Mouse (Mus musculus) testis, adult 2 months (tissue): ENCODE measurements around the gene Sec1.

Experiments used
- CTCF ChIP-seq: fragments of 200-500 bp; IDR thresholded peaks from 2 replicates; pipeline ENCODE4 v1.5.1; 2012; ENCODE audit warnings: low read depth, mild to moderate bottlenecking, inconsistent platforms, low read length, moderate library complexity; ENCODE audit not compliant: control insufficient read depth, insufficient read depth, insufficient replicate concordance
- POLR2A ChIP-seq: fragments of 200-500 bp; IDR thresholded peaks from 2 replicates; pipeline ENCODE4 v1.6.1; 2012; ENCODE audit warnings: low read depth, mild to moderate bottlenecking, inconsistent platforms, low read length, moderate library complexity; ENCODE audit not compliant: control insufficient read depth

DNA sequence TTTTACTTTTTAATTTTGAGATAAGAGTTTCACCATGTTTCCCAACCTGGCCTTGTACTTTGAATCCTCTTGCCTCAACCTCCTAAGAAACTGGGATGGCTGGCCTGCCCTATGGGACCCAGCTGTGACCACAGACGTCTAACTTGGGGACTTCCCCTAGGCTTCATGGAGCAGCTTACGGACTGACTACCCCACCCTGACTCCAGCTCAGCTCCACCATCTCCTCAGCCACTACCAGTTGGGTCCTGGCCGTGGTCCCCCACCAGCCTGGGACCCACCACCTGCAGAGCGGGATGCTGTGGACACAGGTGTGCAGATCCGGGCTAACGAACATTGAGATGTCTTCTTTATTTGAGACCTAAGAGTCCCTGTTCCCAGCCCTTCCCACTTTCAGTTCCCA lies 56.5 kb downstream of the Sec1 start:
- no peak for TF ChIP-seq POLR2A
- no peak for TF ChIP-seq CTCF
